ENCODE assay signal across 23 mouse cellular contexts in the genomic region with DNA sequence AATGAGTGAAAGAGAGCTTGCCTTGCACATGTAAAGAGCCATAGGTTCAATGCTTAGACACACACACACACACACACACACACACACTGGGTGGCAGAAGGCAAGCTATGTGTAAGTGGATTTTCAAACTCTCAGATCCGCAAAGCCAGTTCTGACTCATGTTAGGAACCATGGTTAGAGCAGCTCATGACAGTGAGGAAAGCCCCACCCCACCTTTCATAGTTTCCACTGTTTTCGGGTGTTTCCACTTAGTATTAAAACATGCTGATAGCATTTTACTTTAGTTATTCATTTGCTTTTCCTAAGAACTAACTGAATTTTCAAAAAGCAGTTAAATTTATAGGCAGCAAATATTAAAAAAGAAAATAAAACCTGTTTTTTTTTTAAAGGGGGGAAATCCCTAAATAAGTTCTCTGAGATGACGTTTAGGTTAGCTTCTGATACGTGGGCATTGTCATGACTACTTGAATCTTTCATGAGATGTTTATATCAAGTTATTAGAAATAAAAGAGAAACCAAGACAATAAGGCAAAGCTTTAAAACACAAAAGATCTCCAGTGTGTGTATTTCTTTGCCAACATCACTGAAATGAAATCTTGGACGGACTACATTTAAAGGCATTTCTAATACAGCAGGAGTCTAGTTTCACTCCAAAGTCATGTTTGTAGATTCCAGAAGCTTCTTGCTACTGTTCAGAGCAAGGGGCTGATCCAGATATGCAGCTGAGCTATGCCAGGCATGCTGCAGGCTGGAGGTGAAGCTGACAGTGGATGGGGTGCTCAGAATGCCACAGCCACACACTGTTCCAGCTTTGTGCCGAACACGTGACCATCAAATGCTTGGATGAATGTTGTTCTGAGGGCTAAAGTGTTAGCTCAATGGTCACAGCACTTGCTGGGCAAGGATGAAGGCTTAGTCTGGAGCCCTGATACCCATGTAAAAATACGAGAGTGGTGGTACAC. TPM values are rescaled to one million over a fixed set of nuclear protein-coding genes. Genes with fewer than 3 reads are reported as not detected.
DNase-seq lines count a peak whose midpoint lies in the region; ATAC-seq and TF ChIP-seq lines count a peak whose summit lies in the region.
"Had no signal": no experiment of that assay in that cellular context is flagged by ENCODE, and none has a peak within 500 bp of the region (broad histone marks: within the 10 kb centered on the region; RNA-seq: fewer than 3 reads in every experiment).

No protein-coding gene starts in this region.

- H3K27me3 ChIP-seq in heart, postnatal 0 days (ENCODE audit: control insufficient read depth, insufficient read depth, low read length): no peaks in the 10 kb centered on the region
- no peaks in the 10 kb centered on the region for H3K27me3 ChIP-seq in heart, embryonic 10.5 days (ENCODE audit: insufficient read depth, poor library complexity, severe bottlenecking)
- no peaks in the 10 kb centered on the region for H3K27me3 ChIP-seq in hindbrain, embryonic 13.5 days
- H3K27me3 ChIP-seq: limb, embryonic 13.5 days; midbrain, embryonic 13.5 days; neural tube, embryonic 15.5 days had no signal

- ATAC-seq in heart, postnatal 0 days (ENCODE audit: insufficient read depth, low read depth): peak; percentile 82
- peak; percentile 92 for ATAC-seq in CD4-positive, CD25-positive, alpha-beta regulatory T cell, adult 4 months
- no peak for ATAC-seq in hindbrain, embryonic 13.5 days (ENCODE audit: low FRiP score)
- no peak for ATAC-seq in megakaryocyte, adult 5-6 weeks (ENCODE audit: poor library complexity, severe bottlenecking)
- ATAC-seq: midbrain, embryonic 13.5 days had no signal

- H3K9me3 ChIP-seq in heart, postnatal 0 days (replicated peaks; ENCODE audit: control insufficient read depth, low read length): no peaks in the 10 kb centered on the region
- H3K9me3 ChIP-seq in heart, embryonic 10.5 days: no peaks in the 10 kb centered on the region
- no peaks in the 10 kb centered on the region for H3K9me3 ChIP-seq in hindbrain, embryonic 13.5 days
- H3K9me3 ChIP-seq: forebrain, embryonic 10.5 days; limb, embryonic 13.5 days; midbrain, embryonic 13.5 days; neural tube, embryonic 15.5 days had no signal

- TF ChIP-seq CTCF in heart, postnatal 0 days (IDR thresholded peaks at IDR 0.05; ENCODE audit: low read depth): no peak

- H3K4me2 ChIP-seq in heart, postnatal 0 days (ENCODE audit: low read depth, low read length): no peak overlapping the region
- H3K4me2 ChIP-seq in hindbrain, embryonic 13.5 days: no peak overlapping the region
- H3K4me2 ChIP-seq: limb, embryonic 13.5 days; midbrain, embryonic 13.5 days; neural tube, embryonic 15.5 days had no signal

- no peak overlapping the region for H3K9ac ChIP-seq in heart, postnatal 0 days (replicated peaks; ENCODE audit: low read depth, low read length)
- no peak overlapping the region for H3K9ac ChIP-seq in hindbrain, embryonic 13.5 days
- H3K9ac ChIP-seq: limb, embryonic 13.5 days; liver, embryonic 14.5 days; midbrain, embryonic 13.5 days; neural tube, embryonic 15.5 days had no signal

- no peak for DNase-seq in heart, postnatal 0 days (ENCODE audit: low spot score)
- DNase-seq in heart, embryonic 10.5 days (ENCODE audit: low spot score): no peak
- DNase-seq in fibroblast of lung, adult 2 months (ENCODE audit: low read depth): peak; percentile 12
- DNase-seq in right cerebral cortex, postnatal 25 days: no peak
- DNase-seq: gastrocnemius, postnatal 36 days; kidney, adult 9 months; kidney, postnatal 4 days; right cerebral cortex, postnatal 4 days had no signal

- TF ChIP-seq EP300 in heart, postnatal 0 days (IDR thresholded peaks at IDR 0.05; ENCODE audit: low read depth): no peak

- H3K4me3 ChIP-seq in heart, postnatal 0 days (ENCODE audit: low read depth, low read length): no peak overlapping the region
- no peak overlapping the region for H3K4me3 ChIP-seq in heart, embryonic 10.5 days
- no peak overlapping the region for H3K4me3 ChIP-seq in hindbrain, embryonic 13.5 days
- H3K4me3 ChIP-seq: forebrain, embryonic 10.5 days; limb, embryonic 13.5 days; midbrain, embryonic 13.5 days; neural tube, embryonic 15.5 days had no signal

- H3K27ac ChIP-seq in heart, postnatal 0 days (ENCODE audit: low read depth): no peak overlapping the region
- no peak overlapping the region for H3K27ac ChIP-seq in heart, embryonic 10.5 days
- H3K27ac ChIP-seq in hindbrain, embryonic 13.5 days: no peak overlapping the region
- H3K27ac ChIP-seq: forebrain, embryonic 10.5 days; limb, embryonic 13.5 days; liver, embryonic 14.5 days; macrophage; midbrain, embryonic 13.5 days; neural tube, embryonic 15.5 days had no signal

- H3K36me3 ChIP-seq in heart, postnatal 0 days (replicated peaks; ENCODE audit: control insufficient read depth, insufficient read depth, low read length): no peaks in the 10 kb centered on the region
- no peaks in the 10 kb centered on the region for H3K36me3 ChIP-seq in heart, embryonic 10.5 days
- no peaks in the 10 kb centered on the region for H3K36me3 ChIP-seq in hindbrain, embryonic 13.5 days
- H3K36me3 ChIP-seq: forebrain, embryonic 10.5 days; limb, embryonic 13.5 days; midbrain, embryonic 13.5 days; neural tube, embryonic 15.5 days had no signal

- peaks cover 4% of the 10 kb centered on the region; the same call in 1 of the 2 replicates for H3K4me1 ChIP-seq in heart, postnatal 0 days (ENCODE audit: control insufficient read depth, insufficient read depth)
- H3K4me1 ChIP-seq in heart, embryonic 10.5 days: peaks cover 12% of the 10 kb centered on the region
- no peaks in the 10 kb centered on the region for H3K4me1 ChIP-seq in hindbrain, embryonic 13.5 days (replicated peaks)
- H3K4me1 ChIP-seq: forebrain, embryonic 10.5 days; limb, embryonic 13.5 days; midbrain, embryonic 13.5 days; neural tube, embryonic 15.5 days had no signal

- WGBS in heart, postnatal 0 days: 39% methylated on average over 8 of the region's 8 CpGs
- WGBS in heart, embryonic 10.5 days: 68% methylated on average over 8 of the region's 8 CpGs
- WGBS in hindbrain, embryonic 13.5 days: 88% methylated on average over 8 of the region's 8 CpGs

RNA-seq across cellular contexts. Expression of a gene that starts 6.2 kb away (rescaled TPM):
- not detected in 2 replicates for total RNA-seq in heart, postnatal 0 days (2014; rRNA removed; ENCODE audit: low replicate concordance)
- not detected in 2 replicates for polyA plus RNA-seq in heart, postnatal 0 days (2015; fragmentation: Nextera tagmentation; extraction: Ambion mirVana)
- polyA plus RNA-seq in heart, embryonic 10.5 days (2016; fragmentation: Nextera tagmentation; extraction: Ambion mirVana): not detected in 2 replicates
- polyA plus RNA-seq in CD4-positive, CD25-positive, alpha-beta regulatory T cell, adult 4 months (2017; shearing (Covaris generic)): not detected
- not detected in 2 replicates for polyA plus RNA-seq in hindbrain, embryonic 13.5 days (2015; fragmentation: Nextera tagmentation; extraction: Ambion mirVana)
- total RNA-seq in megakaryocyte, adult 5-6 weeks (2015): not detected in 2 replicates
- total RNA-seq in megakaryocyte, adult 5-6 weeks (2017): not detected in 2 replicates
- total RNA-seq: adrenal gland, adult 18-20 months; gastrocnemius, postnatal 36 days; hematopoietic stem cell, adult 5-6 weeks; layer of hippocampus, postnatal 10 days; left cerebral cortex, postnatal 10 days had no signal
- polyA plus RNA-seq: embryonic facial prominence, embryonic 14.5 days; forebrain, embryonic 10.5 days; frontal cortex, adult 2 months; limb, embryonic 13.5 days; liver, embryonic 14.5 days; macrophage; midbrain, embryonic 13.5 days; neural tube, embryonic 15.5 days had no signal

RNA-seq across cellular contexts. Expression of a gene that starts 31.7 kb away (rescaled TPM):
- 8.2 TPM in 2 replicates for total RNA-seq in heart, postnatal 0 days (2014; rRNA removed; ENCODE audit: low replicate concordance)
- 1.6 TPM in 2 replicates for polyA plus RNA-seq in heart, postnatal 0 days (2015; fragmentation: Nextera tagmentation; extraction: Ambion mirVana)
- 2.5 and 2.8 TPM in 2 replicates for polyA plus RNA-seq in heart, embryonic 10.5 days (2016; fragmentation: Nextera tagmentation; extraction: Ambion mirVana)
- polyA plus RNA-seq in CD4-positive, CD25-positive, alpha-beta regulatory T cell, adult 4 months (2017; shearing (Covaris generic)): not detected
- 0.64 and 0.80 TPM in 2 replicates for polyA plus RNA-seq in hindbrain, embryonic 13.5 days (2015; fragmentation: Nextera tagmentation; extraction: Ambion mirVana)
- not detected in 2 replicates for total RNA-seq in megakaryocyte, adult 5-6 weeks (2015)
- not detected in 2 replicates for total RNA-seq in megakaryocyte, adult 5-6 weeks (2017)
- total RNA-seq: gastrocnemius, postnatal 36 days had no signal
- polyA plus RNA-seq: macrophage had no signal

RNA-seq across cellular contexts. Expression of a gene that starts 35.8 kb away (rescaled TPM):
- not detected in 2 replicates for total RNA-seq in heart, postnatal 0 days (2014; rRNA removed; ENCODE audit: low replicate concordance)
- polyA plus RNA-seq in heart, postnatal 0 days (2015; fragmentation: Nextera tagmentation; extraction: Ambion mirVana): not detected in 2 replicates
- polyA plus RNA-seq in heart, embryonic 10.5 days (2016; fragmentation: Nextera tagmentation; extraction: Ambion mirVana): not detected in 2 replicates
- polyA plus RNA-seq in CD4-positive, CD25-positive, alpha-beta regulatory T cell, adult 4 months (2017; shearing (Covaris generic)): not detected
- not detected in 2 replicates for polyA plus RNA-seq in hindbrain, embryonic 13.5 days (2015; fragmentation: Nextera tagmentation; extraction: Ambion mirVana)
- not detected in 2 replicates for total RNA-seq in megakaryocyte, adult 5-6 weeks (2015)
- total RNA-seq in megakaryocyte, adult 5-6 weeks (2017): not detected in 2 replicates
- total RNA-seq: adrenal gland, adult 18-20 months; gastrocnemius, postnatal 36 days; hematopoietic stem cell, adult 5-6 weeks; layer of hippocampus, postnatal 10 days; left cerebral cortex, postnatal 10 days had no signal
- polyA plus RNA-seq: forebrain, embryonic 10.5 days; frontal cortex, adult 2 months; limb, embryonic 13.5 days; liver, embryonic 14.5 days; macrophage; midbrain, embryonic 13.5 days; neural tube, embryonic 15.5 days had no signal

RNA-seq across cellular contexts. Expression of a gene that starts 38.2 kb away (rescaled TPM):
- not detected in 2 replicates for total RNA-seq in heart, postnatal 0 days (2014; rRNA removed; ENCODE audit: low replicate concordance)
- not detected in 2 replicates for polyA plus RNA-seq in heart, postnatal 0 days (2015; fragmentation: Nextera tagmentation; extraction: Ambion mirVana)
- not detected in 2 replicates for polyA plus RNA-seq in heart, embryonic 10.5 days (2016; fragmentation: Nextera tagmentation; extraction: Ambion mirVana)
- polyA plus RNA-seq in CD4-positive, CD25-positive, alpha-beta regulatory T cell, adult 4 months (2017; shearing (Covaris generic)): not detected
- not detected in 2 replicates for polyA plus RNA-seq in hindbrain, embryonic 13.5 days (2015; fragmentation: Nextera tagmentation; extraction: Ambion mirVana)
- not detected in 2 replicates for total RNA-seq in megakaryocyte, adult 5-6 weeks (2015)
- not detected in 2 replicates for total RNA-seq in megakaryocyte, adult 5-6 weeks (2017)
- total RNA-seq: adrenal gland, adult 18-20 months; gastrocnemius, postnatal 36 days; hematopoietic stem cell, adult 5-6 weeks; layer of hippocampus, postnatal 10 days; left cerebral cortex, postnatal 10 days had no signal
- polyA plus RNA-seq: embryonic facial prominence, embryonic 14.5 days; forebrain, embryonic 10.5 days; limb, embryonic 13.5 days; liver, embryonic 14.5 days; macrophage; midbrain, embryonic 13.5 days; neural tube, embryonic 15.5 days had no signal

RNA-seq across cellular contexts. Expression of a gene that starts 46.4 kb away (rescaled TPM):
- not detected in 2 replicates for total RNA-seq in heart, postnatal 0 days (2014; rRNA removed; ENCODE audit: low replicate concordance)
- not detected in 2 replicates for polyA plus RNA-seq in heart, postnatal 0 days (2015; fragmentation: Nextera tagmentation; extraction: Ambion mirVana)
- polyA plus RNA-seq in heart, embryonic 10.5 days (2016; fragmentation: Nextera tagmentation; extraction: Ambion mirVana): not detected in 2 replicates
- polyA plus RNA-seq in CD4-positive, CD25-positive, alpha-beta regulatory T cell, adult 4 months (2017; shearing (Covaris generic)): not detected
- not detected in 2 replicates for polyA plus RNA-seq in hindbrain, embryonic 13.5 days (2015; fragmentation: Nextera tagmentation; extraction: Ambion mirVana)
- not detected in 2 replicates for total RNA-seq in megakaryocyte, adult 5-6 weeks (2015)
- not detected in 2 replicates for total RNA-seq in megakaryocyte, adult 5-6 weeks (2017)
- total RNA-seq: adrenal gland, adult 18-20 months; gastrocnemius, postnatal 36 days; hematopoietic stem cell, adult 5-6 weeks; layer of hippocampus, postnatal 10 days; left cerebral cortex, postnatal 10 days had no signal
- polyA plus RNA-seq: embryonic facial prominence, embryonic 14.5 days; forebrain, embryonic 10.5 days; frontal cortex, adult 2 months; limb, embryonic 13.5 days; liver, embryonic 14.5 days; macrophage; midbrain, embryonic 13.5 days; neural tube, embryonic 15.5 days had no signal

Comparison
In these comparisons a context has a peak if more than half of its experiments do, and no peak if none do; other contexts are left out.
1. ATAC-seq: peak in heart, postnatal 0 days (single experiment) and CD4-positive, CD25-positive, alpha-beta regulatory T cell, adult 4 months (single experiment); none in hindbrain, embryonic 13.5 days (single experiment) and megakaryocyte, adult 5-6 weeks (single experiment).